Mouse (Mus musculus): ENCODE measurements at regions not wholly inside any gene's neighbourhood (a gene's known extent, or its start where the extent isn't known, plus 50 kb on each side); places are given as distances from the start of the nearest gene placed in this dataset.
"Not testable (repeated sequence)": the region's sequence is repeated elsewhere in the genome, so short reads cannot be mapped to it uniquely, and the experiment has no call there.

- H3K4me1 ChIP-seq (ENCODE audit: control insufficient read depth, insufficient read depth, low read length) = peaks cover 12% of the 10 kb centered on the region
- H3K27ac ChIP-seq (replicated peaks; ENCODE audit: low read depth, low read length); H3K27me3 ChIP-seq (ENCODE audit: control insufficient read depth, insufficient read depth, low read length); H3K9me3 ChIP-seq (ENCODE audit: control insufficient read depth, low read length); H3K4me3 ChIP-seq (replicated peaks; ENCODE audit: low read depth, low read length); H3K4me2 ChIP-seq (ENCODE audit: low read length); ATAC-seq (ENCODE audit: low FRiP score, low TSS enrichment); DNase-seq; H3K36me3 ChIP-seq (ENCODE audit: control insufficient read depth, insufficient read depth, low read length); H3K9ac ChIP-seq (replicated peaks; ENCODE audit: low read length): not testable (repeated sequence)
- 96% methylated on average over 19 of the region's 19 CpGs for WGBS
Measured at GRCm38 (mm10) chr2:160583034-160583433, 62.7 kb upstream of the Top1 start.

- Histone ChIP-seq H3K27ac (replicated peaks; ENCODE audit: low read depth, low read length) (no peak overlapping the region), H3K36me3 (ENCODE audit: control insufficient read depth, insufficient read depth, low read length) (no peaks in the 10 kb centered on the region), H3K9ac (replicated peaks; ENCODE audit: low read length) (no peak overlapping the region), H3K4me2 (ENCODE audit: low read length) (no peak overlapping the region), H3K4me1 (ENCODE audit: control insufficient read depth, insufficient read depth, low read length) (peaks cover 12% of the 10 kb centered on the region), H3K27me3 (ENCODE audit: control insufficient read depth, insufficient read depth, low read length) (peaks cover 3% of the 10 kb centered on the region; the same call in 1 of the 2 replicates), H3K9me3 (ENCODE audit: control insufficient read depth, low read length) (no peaks in the 10 kb centered on the region), H3K4me3 (replicated peaks; ENCODE audit: low read depth, low read length) (no peak overlapping the region)
- DNase-seq (no peak), ATAC-seq (ENCODE audit: low FRiP score, low TSS enrichment) (no peak)
- WGBS = 63% methylated on average over 6 of the region's 6 CpGs
Measured at GRCm38 (mm10) chr2:160583506-160583905, 62.2 kb upstream of the Top1 start.

GRCm38 (mm10) chr2:160584568-160584967, 61.1 kb upstream of the Top1 start:
- Histone ChIP-seq H3K27me3 (ENCODE audit: control insufficient read depth, insufficient read depth, low read length) (peaks cover 3% of the 10 kb centered on the region; the same call in 1 of the 2 replicates), H3K9me3 (ENCODE audit: control insufficient read depth, low read length) (no peaks in the 10 kb centered on the region), H3K4me3 (replicated peaks; ENCODE audit: low read depth, low read length) (no peak overlapping the region), H3K9ac (replicated peaks; ENCODE audit: low read length) (no peak overlapping the region), H3K36me3 (ENCODE audit: control insufficient read depth, insufficient read depth, low read length) (no peaks in the 10 kb centered on the region), H3K4me1 (ENCODE audit: control insufficient read depth, insufficient read depth, low read length) (peaks cover 12% of the 10 kb centered on the region), H3K27ac (replicated peaks; ENCODE audit: low read depth, low read length) (no peak overlapping the region), H3K4me2 (ENCODE audit: low read length) (no peak overlapping the region)
- ATAC-seq (ENCODE audit: low FRiP score, low TSS enrichment) (no peak), DNase-seq (peak; percentile 57)
- 32% methylated on average over 9 of the region's 9 CpGs for WGBS

GRCm38 (mm10) chr2:160587015-160587835, 58.5 kb upstream of the Top1 start:
- WGBS = 91% methylated on average over 9 of the region's 9 CpGs
- H3K27me3 ChIP-seq (ENCODE audit: control insufficient read depth, insufficient read depth, low read length) = no peaks in the 10 kb centered on the region
- DNase-seq (no peak), ATAC-seq (ENCODE audit: low FRiP score, low TSS enrichment) (no peak)
- H3K9ac ChIP-seq (replicated peaks; ENCODE audit: low read length) = no peak overlapping the region
- H3K4me1 ChIP-seq (ENCODE audit: control insufficient read depth, insufficient read depth, low read length) = peaks cover 7% of the 10 kb centered on the region; the same call in 1 of the 2 replicates
- H3K36me3 ChIP-seq (ENCODE audit: control insufficient read depth, insufficient read depth, low read length) = no peaks in the 10 kb centered on the region
- no peak overlapping the region for H3K4me3 ChIP-seq (replicated peaks; ENCODE audit: low read depth, low read length)
- no peak overlapping the region for H3K4me2 ChIP-seq (ENCODE audit: low read length)
- H3K27ac ChIP-seq (replicated peaks; ENCODE audit: low read depth, low read length) = no peak overlapping the region
- no peaks in the 10 kb centered on the region for H3K9me3 ChIP-seq (ENCODE audit: control insufficient read depth, low read length)

- no peak overlapping the region for H3K27ac ChIP-seq (replicated peaks; ENCODE audit: low read depth, low read length)
- no peak overlapping the region for H3K4me3 ChIP-seq (replicated peaks; ENCODE audit: low read depth, low read length)
- H3K9me3 ChIP-seq (ENCODE audit: control insufficient read depth, low read length) = no peaks in the 10 kb centered on the region
- H3K4me1 ChIP-seq (ENCODE audit: control insufficient read depth, insufficient read depth, low read length) = peaks cover 7% of the 10 kb centered on the region; the same call in 1 of the 2 replicates
- no peaks in the 10 kb centered on the region for H3K36me3 ChIP-seq (ENCODE audit: control insufficient read depth, insufficient read depth, low read length)
- 91% methylated on average over 9 of the region's 9 CpGs for WGBS
- H3K9ac ChIP-seq (replicated peaks; ENCODE audit: low read length) = no peak overlapping the region
- no peak for ATAC-seq (ENCODE audit: low FRiP score, low TSS enrichment)
- no peaks in the 10 kb centered on the region for H3K27me3 ChIP-seq (ENCODE audit: control insufficient read depth, insufficient read depth, low read length)
- no peak for DNase-seq
- H3K4me2 ChIP-seq (ENCODE audit: low read length) = no peak overlapping the region
Measured at GRCm38 (mm10) chr2:160588401-160588800, 57.3 kb upstream of the Top1 start.

- Histone ChIP-seq H3K4me2 (ENCODE audit: low read length) (no peak overlapping the region), H3K4me3 (replicated peaks; ENCODE audit: low read depth, low read length) (no peak overlapping the region), H3K27ac (replicated peaks; ENCODE audit: low read depth, low read length) (no peak overlapping the region), H3K4me1 (ENCODE audit: control insufficient read depth, insufficient read depth, low read length) (0 out of 2 replicates have a peak, but pooled peaks cover 7% of the 10 kb centered on the region), H3K36me3 (ENCODE audit: control insufficient read depth, insufficient read depth, low read length) (no peaks in the 10 kb centered on the region), H3K9ac (replicated peaks; ENCODE audit: low read length) (no peak overlapping the region), H3K27me3 (ENCODE audit: control insufficient read depth, insufficient read depth, low read length) (no peaks in the 10 kb centered on the region), H3K9me3 (ENCODE audit: control insufficient read depth, low read length) (no peaks in the 10 kb centered on the region)
- DNase-seq (peak; percentile 36), ATAC-seq (ENCODE audit: low FRiP score, low TSS enrichment) (0 out of 2 replicates have a peak, but pooled peaks have one; percentile 27)
- WGBS = 29% methylated on average over 13 of the region's 13 CpGs
Measured at GRCm38 (mm10) chr2:160590209-160590910, 55.3 kb upstream of the Top1 start.

- 0 out of 2 replicates have a peak, but pooled peaks cover 7% of the 10 kb centered on the region for H3K4me1 ChIP-seq (ENCODE audit: control insufficient read depth, insufficient read depth, low read length)
- DNase-seq (no peak), ATAC-seq (ENCODE audit: low FRiP score, low TSS enrichment) (no peak)
- 92% methylated on average over 18 of the region's 18 CpGs for WGBS
- H3K4me3 ChIP-seq (replicated peaks; ENCODE audit: low read depth, low read length) = no peak overlapping the region
- H3K27ac ChIP-seq (replicated peaks; ENCODE audit: low read depth, low read length) = no peak overlapping the region
- H3K9ac ChIP-seq (replicated peaks; ENCODE audit: low read length) = no peak overlapping the region
- H3K4me2 ChIP-seq (ENCODE audit: low read length) = no peak overlapping the region
- no peaks in the 10 kb centered on the region for H3K27me3 ChIP-seq (ENCODE audit: control insufficient read depth, insufficient read depth, low read length)
- no peaks in the 10 kb centered on the region for H3K9me3 ChIP-seq (ENCODE audit: control insufficient read depth, low read length)
- H3K36me3 ChIP-seq (ENCODE audit: control insufficient read depth, insufficient read depth, low read length) = no peaks in the 10 kb centered on the region
Measured at GRCm38 (mm10) chr2:160591446-160592180, 54.1 kb upstream of the Top1 start.

GRCm38 (mm10) chr2:160593035-160593434, 52.7 kb upstream of the Top1 start:
- ATAC-seq (ENCODE audit: low FRiP score, low TSS enrichment) (no peak), DNase-seq (peak; percentile 86)
- no peaks in the 10 kb centered on the region for H3K36me3 ChIP-seq (ENCODE audit: control insufficient read depth, insufficient read depth, low read length)
- no peak overlapping the region for H3K9ac ChIP-seq (replicated peaks; ENCODE audit: low read length)
- 0 out of 2 replicates have a peak, but pooled peaks cover 7% of the 10 kb centered on the region for H3K4me1 ChIP-seq (ENCODE audit: control insufficient read depth, insufficient read depth, low read length)
- no peaks in the 10 kb centered on the region for H3K27me3 ChIP-seq (ENCODE audit: control insufficient read depth, insufficient read depth, low read length)
- H3K9me3 ChIP-seq (ENCODE audit: control insufficient read depth, low read length) = no peaks in the 10 kb centered on the region
- WGBS = 0% methylated on average over 2 of the region's 2 CpGs
- no peak overlapping the region for H3K4me3 ChIP-seq (replicated peaks; ENCODE audit: low read depth, low read length)
- H3K4me2 ChIP-seq (ENCODE audit: low read length) = no peak overlapping the region
- no peak overlapping the region for H3K27ac ChIP-seq (replicated peaks; ENCODE audit: low read depth, low read length)

Measured in midbrain, embryonic 14.5 days (tissue).